ENCODE assay signal across 14 mouse cellular contexts in the genomic region with DNA sequence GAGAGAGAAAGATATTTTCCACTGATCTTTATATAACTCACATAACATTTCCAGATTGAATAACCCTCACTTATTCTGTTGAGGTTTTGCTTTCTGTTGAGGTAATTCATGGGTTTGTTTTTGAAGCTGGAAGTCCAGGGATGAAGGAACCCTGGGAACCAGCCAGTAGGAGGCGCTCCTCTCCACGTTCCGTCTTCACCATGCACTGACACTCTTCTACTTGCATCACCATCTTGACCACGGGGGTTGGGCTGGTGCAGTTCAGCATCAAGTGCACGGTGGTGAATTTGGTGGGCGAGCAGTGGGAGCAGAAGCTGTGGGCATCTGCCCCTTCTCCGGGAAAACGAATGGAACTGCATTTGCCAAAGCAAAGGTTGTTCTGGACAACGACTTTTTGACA. TPM values are rescaled to one million over a fixed set of nuclear protein-coding genes. Genes with fewer than 3 reads are reported as not detected.
DNase-seq lines count a peak whose midpoint lies in the region; ATAC-seq and TF ChIP-seq lines count a peak whose summit lies in the region.
"Had no signal": no experiment of that assay in that cellular context is flagged by ENCODE, and none has a peak within 500 bp of the region (broad histone marks: within the 10 kb centered on the region; RNA-seq: fewer than 3 reads in every experiment).

No protein-coding gene starts in this region.

- no peak overlapping the region for H3K4me3 ChIP-seq in layer of hippocampus, adult 2 months
- H3K4me3 ChIP-seq: embryonic facial prominence, embryonic 15.5 days; heart, embryonic 13.5 days; lung, embryonic 15.5 days had no signal

- DNase-seq in layer of hippocampus, adult 2 months (ENCODE audit: low spot score in 2 of 2): no peak
- DNase-seq in layer of hippocampus, adult 9-10 months (ENCODE audit: low spot score): no peak
- DNase-seq in 416B (ENCODE audit: low read depth) (peak; percentile 26), A20 (ENCODE audit: low read depth, low spot score) (peak; percentile 12)
- DNase-seq in ovary, postnatal 14 days (ENCODE audit: low spot score): no peak
- no peak for DNase-seq in right cerebral cortex, adult 2 months (ENCODE audit: low spot score in 2 of 2)
- DNase-seq: kidney, postnatal 25 days; spleen, adult 18-20 months; thymus, postnatal 25 days had no signal

- ATAC-seq in granulocyte monocyte progenitor cell, adult 5-6 weeks (replicated peaks; ENCODE audit: poor library complexity, severe bottlenecking): 0 out of 2 replicates have a peak, but pooled peaks have one; percentile 25
- ATAC-seq: hindbrain, embryonic 16.5 days had no signal

- H3K27ac ChIP-seq in layer of hippocampus, adult 2 months: no peak overlapping the region
- H3K27ac ChIP-seq: embryonic facial prominence, embryonic 15.5 days; heart, embryonic 13.5 days; lung, embryonic 15.5 days had no signal

- peak; percentile 52 for TF ChIP-seq CTCF in layer of hippocampus, adult 2 months (conservative IDR thresholded peaks at IDR 0.05)

RNA-seq across cellular contexts. Expression of gene Cer1, which starts 2.4 kb away (rescaled TPM):
- not detected for total RNA-seq in layer of hippocampus, adult 2 months (2021)
- total RNA-seq in granulocyte monocyte progenitor cell, adult 5-6 weeks (2014; fragmentation: Nextera tagmentation): not detected in 2 replicates
- total RNA-seq in granulocyte monocyte progenitor cell, adult 5-6 weeks (2017): not detected in 2 replicates

RNA-seq across cellular contexts. Expression of gene Zdhhc21, which starts 22.7 kb away (rescaled TPM):
- total RNA-seq in layer of hippocampus, adult 2 months (2021): 10 to 100 TPM; 45.6 to 45.7 TPM
- total RNA-seq in granulocyte monocyte progenitor cell, adult 5-6 weeks (2014; fragmentation: Nextera tagmentation): 28.0 and 37.5 TPM in 2 replicates
- 19.8 and 24.5 TPM in 2 replicates for total RNA-seq in granulocyte monocyte progenitor cell, adult 5-6 weeks (2017)

Comparison
In these comparisons a context has a peak if more than half of its experiments do, and no peak if none do; other contexts are left out.
1. DNase-seq: peak in 416B (single experiment) and A20 (single experiment); none in layer of hippocampus, adult 2 months (0 of 2), layer of hippocampus, adult 9-10 months (single experiment), ovary, postnatal 14 days (single experiment) and right cerebral cortex, adult 2 months (0 of 2).